Mouse (Mus musculus) cortical plate, adult 2 months (tissue): Measurements from ENCODE around the gene Scd3.

Experiments
- CTCF ChIP-seq: fragments of 200-500 bp; IDR thresholded peaks from 2 replicates; pipeline ENCODE4 v1.5.1; 2011; ENCODE audit warnings: mild to moderate bottlenecking, control low read depth, low read length; ENCODE audit not compliant: insufficient read depth; ENCODE audit errors: extremely low read depth
- POLR2A ChIP-seq: fragments of 200-500 bp; IDR thresholded peaks from 2 replicates; pipeline ENCODE4 v1.6.1; 2011; ENCODE audit warnings: mild to moderate bottlenecking, low read length, control low read depth; ENCODE audit not compliant: insufficient read depth; ENCODE audit errors: extremely low read depth

GRCm38 (mm10) chr19:44260487-44260886 is 57.4 kb downstream of the Scd3 start:
- no peak for TF ChIP-seq POLR2A
- no peak for TF ChIP-seq CTCF
